Mouse (Mus musculus) fat pad, adult 2 months (tissue): ENCODE results near the gene Pdcd6.
A peak's percentile ranks its signal among the peaks of the same experiment; 100 is the strongest.

ENCODE experiments used
- DNase-seq: peaks from one replicate; pipeline ENCODE4 v3.0.0-alpha.2; 2011; ENCODE audit warnings: low read depth, low spot score; ENCODE audit errors: extremely low read depth

The Pdcd6 gene

DNA sequence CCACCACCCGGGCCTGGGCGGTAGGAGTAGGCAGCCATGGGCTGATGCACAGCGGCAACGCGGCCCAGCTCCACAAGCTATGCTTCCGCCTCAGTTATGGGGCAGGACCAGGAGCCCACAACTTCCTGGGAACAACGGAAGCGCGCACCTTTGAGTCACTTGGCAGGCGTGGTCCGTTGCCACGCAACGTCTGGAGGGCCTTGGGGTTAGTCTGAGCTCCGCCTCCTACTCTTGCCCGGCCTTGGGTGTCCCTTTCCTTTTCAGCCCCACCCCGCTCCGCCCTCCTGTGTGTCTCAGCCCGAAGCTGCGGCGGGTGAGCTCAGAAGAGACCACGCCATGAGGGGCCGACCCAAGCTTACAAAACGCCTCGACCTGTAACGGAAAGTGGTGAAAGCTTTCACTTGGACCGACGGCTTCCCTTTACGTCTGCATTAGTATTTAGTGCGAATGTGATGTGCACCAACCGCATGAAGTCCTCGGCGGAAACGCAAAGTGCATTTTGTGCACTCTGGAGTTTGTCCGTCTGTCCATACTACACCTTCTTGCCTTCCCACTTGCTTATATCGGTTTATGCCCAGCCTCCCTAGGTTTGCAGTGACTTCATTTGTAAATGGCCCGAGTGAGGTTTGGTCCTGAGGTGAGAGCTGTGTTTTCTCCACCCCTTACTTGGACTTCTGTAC, at the start of gene Pdcd6:
Gene Pdcd6 (minus strand): TSS at position 411 of the 680 bp plus-strand sequence.
- DNase-seq = peak; percentile 66

DNA sequence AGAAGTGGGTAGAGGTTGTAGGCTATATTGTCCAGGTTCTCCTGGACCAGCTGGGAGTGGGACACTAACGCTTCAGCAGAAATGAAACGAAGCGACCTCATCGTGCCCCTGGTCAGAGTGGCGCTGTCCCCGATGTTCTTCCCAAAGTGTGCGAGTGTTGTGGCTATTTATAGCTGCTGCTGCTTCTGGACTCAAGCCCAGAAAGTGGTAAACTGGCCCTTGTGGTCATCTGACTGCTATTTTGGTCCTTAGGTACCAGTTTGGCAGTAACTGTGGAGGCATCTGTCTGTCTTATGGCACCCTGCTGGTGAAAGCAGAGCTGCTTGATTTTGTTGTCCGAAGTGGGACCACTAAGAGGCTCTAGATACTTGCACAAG, 46.5 kb upstream of the Pdcd6 start, which contains the start of gene Lrrc14b:
Gene Lrrc14b (minus strand): TSS at position 147 of the 377 bp plus-strand sequence.
- DNase-seq = no peak

DNA sequence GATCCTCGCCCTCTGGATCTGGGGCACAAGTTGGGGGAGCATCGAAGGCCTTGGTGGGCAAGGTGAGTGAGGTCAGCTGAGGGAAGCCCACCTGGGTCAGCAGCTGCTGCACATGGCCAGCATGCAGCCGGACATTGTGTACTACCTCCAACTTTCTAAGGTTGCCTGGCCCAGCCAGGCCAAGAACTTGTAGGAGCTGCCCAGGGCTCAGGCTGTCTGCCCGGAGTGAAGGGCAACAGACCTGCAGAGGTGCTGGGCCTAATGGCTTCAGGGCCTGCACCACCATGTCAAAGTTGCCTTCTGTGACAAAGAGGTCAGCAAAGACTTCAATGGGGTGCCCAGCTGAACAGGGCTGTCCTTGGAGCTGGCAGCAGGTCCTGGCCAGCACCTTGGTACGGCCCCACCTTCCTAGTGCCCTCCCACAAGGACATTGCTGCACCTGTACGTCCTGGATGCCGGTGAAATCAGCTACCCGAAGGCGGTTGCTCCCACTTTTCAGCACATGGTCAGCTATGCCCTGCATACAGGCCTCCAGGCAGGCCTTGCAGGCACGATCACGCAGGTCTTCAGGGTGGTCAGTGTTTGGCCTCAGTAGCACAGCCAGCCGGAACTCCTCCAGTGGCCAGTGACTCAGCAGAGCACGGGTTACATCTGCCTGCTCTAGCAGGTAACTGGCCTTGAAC, 45.9 kb upstream of the Pdcd6 start:
- DNase-seq = no peak

DNA sequence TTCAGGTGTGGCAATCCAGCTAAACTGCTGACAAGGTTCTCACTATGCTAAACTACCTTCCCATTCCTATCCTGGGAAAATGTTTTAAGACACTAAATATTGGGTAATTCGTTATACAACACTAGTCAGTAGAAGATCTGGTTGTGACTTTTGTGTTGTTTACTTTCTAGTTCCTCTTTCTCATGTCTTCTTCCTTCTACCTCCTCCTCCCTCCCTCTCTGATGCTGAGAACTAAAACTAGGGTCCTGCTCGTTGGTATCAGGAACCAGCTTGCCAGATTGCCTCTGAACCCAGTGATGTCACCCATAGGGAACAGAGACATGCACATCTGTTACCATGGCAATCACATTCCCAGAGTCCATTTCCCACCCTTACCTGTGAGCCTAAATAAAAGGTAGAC, 44.8 kb upstream of the Pdcd6 start:
- no peak for DNase-seq

DNA sequence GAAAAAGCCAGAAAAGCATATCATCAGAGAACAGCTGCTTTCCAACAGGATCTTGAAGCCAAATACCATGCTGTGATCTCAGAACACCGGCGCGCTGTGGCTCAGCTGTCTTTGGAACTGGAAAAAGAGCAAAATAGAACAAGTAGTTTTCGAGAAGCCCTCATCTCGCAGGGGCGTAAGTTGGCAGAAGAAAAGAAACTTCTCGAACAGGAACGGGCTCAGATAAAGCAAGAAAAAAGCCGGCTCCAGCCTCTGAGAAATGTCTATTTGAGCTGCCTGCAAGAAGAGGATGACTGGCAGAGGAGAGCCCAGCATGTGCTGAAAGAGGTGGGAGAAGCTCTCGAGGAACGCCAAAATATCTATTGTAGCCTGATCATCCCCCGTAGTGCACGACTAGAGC, 39.1 kb upstream of the Pdcd6 start:
- DNase-seq = no peak

DNA sequence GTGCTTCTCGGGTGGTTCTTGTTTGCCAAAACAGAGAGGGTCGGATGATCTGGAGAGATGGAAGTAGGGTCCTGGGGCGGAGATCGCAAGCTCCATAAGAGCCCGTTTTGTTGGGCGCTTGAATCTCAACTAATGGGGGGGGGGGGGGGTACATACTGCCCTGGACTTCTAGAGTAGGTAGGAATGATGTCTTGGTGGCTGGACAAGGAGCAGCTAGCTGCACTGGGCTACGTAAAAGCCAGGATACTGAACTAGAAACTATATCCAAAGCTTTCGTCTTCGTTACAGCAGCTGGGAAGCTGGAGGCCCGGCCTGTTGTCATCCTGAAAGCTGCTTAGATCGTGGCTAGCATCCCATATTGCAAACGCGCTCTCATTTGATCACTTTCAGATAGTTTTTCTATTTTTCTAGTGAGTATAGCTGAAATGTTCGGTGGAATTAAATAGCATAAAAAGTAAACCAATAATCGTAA, 33.1 kb upstream of the Pdcd6 start:
- DNase-seq = no peak

DNA sequence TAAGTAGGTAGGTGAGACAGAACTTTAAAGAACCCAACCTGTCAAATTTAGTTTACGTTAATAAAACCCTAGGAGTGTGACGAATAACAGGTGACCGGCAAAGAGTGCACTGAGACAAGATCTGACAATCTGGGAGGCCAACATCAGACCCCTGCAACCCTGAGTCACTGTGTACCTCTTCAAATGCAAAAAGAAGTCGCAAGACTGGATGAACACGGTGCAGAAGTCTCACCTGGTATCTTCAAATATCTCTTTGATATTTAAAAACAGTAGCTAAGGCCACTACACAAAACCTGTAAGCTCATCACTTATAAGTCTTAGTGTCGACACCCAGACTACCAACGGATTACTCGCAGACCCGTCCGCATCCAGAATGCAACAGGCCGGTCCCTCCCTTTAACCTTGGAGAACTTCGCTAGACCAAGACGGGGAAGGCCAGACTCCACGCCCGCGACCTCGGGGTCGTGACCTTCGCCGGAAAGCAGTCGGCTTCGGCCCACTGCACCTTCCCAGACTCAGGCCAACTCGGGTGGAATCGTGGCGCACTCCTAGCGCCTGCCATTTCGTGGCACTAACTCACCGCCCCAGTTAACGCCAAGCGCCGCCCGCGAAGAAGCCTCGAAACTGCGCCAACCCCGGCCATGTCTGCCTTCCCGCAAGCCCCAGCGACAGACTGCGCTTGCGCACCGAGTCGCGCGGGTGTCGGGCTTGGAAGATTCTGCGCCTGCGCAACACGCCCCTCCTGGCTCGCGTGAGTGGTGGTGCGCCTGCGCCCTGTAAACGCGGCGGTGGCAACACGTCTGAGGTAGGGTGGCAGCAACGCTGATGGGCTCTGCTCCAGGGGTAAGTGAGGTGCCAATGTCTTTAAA, 32.4 kb upstream of the Pdcd6 start, which contains the start of the genes Sdha and Ccdc127:
Gene Sdha (minus strand): TSS at position 715 of the 869 bp plus-strand sequence.
Gene Ccdc127 (plus strand): TSS at position 744 of the 869 bp plus-strand sequence.
- no peak for DNase-seq

DNA sequence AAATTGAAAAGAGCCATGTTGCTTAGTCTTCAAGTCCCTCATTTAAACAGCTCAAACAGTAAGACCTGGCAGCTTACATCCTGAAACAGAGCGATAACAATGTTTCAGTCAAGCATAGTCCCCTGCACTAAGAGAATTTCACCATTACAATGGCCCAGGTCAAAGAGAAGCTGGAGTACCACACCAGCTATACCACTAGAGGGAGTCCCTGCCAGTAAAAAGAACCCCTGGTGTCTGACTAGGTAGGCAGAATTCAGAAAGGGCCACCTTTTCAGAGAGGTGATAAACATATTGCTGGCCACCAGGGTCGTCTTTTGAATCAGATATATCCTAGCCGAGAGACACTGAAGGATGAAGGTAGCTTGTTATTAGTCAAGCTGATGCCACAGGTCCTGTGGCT, 23.7 kb upstream of the Pdcd6 start:
- DNase-seq = no peak

DNA sequence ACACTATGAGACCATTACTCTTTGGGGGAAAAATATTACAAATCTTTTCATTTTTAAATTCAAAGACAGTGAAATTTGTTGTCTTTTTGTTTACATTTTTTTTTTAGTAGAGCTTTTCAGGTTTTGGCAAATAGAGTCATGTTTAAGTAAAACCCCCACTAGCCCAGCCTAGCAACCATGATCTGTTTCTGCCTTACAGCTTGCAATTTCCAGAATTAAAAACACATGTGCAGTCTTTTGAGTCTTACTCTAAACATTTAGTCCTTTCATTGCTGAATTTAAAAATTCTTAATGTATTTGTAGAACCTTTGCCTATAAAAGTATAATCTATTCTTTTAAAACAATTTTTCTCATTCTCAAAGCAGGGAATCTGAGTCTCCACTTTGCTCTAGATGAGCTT, 11.9 kb upstream of the Pdcd6 start:
- no peak for DNase-seq

DNA sequence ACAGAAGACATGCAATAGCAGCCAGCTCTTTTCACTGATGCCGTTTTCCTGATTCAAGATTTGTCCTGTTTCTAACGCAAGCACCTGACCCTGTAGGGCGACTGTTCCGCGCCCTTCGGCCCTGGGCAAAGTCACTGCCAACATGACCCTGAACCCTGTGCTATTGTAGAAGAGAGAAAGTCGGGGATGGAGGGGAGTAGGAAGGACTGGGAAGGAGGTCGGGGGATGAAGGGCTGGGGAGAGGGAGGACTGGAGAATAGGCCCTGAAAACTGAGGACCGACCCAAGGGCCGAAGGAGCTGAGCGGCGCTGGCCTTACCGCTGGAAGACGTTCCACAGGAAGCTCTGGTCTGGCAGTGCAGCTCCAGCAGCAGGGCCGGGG, 601 bp downstream of the Pdcd6 start:
- no peak for DNase-seq

DNA sequence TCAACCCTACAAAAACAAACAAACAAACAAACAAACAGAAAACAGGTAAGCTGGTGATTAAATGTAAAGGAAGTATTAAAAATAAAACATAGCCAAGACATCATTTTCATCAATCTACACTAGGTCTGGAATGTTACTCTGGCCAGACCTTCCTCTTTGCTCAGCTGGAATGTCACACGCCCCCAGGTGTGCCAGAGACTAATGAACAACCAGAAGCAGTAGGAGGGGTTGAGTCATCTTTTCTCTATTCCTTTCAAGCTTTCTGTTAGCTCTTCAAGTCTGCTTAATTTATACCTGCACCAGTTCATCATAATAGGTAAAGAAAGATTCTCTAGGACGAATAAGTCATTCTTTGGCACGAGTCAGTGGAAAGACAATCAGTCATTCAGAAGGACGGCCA, 994 bp downstream of the Pdcd6 start:
- no peak for DNase-seq

DNA sequence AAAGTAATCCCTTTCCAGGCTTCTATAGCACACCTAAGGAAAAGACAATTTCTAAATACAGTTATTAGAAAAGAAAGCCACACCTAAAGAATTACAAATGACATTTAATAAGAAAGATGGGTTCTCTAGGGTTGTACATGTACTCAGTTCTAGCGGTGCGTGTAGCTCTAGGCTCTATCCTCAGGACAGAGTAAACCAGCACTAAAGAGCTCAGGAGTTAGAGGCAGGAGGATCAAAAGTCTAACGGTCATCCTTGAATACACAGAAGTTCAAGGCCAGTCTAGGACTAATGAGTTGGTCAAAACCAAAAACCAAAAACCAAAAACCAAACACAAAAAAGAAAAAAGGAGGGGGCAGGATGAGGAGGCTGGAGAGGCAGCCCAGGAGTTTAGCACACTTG, 2.8 kb downstream of the Pdcd6 start:
- DNase-seq = no peak

DNA sequence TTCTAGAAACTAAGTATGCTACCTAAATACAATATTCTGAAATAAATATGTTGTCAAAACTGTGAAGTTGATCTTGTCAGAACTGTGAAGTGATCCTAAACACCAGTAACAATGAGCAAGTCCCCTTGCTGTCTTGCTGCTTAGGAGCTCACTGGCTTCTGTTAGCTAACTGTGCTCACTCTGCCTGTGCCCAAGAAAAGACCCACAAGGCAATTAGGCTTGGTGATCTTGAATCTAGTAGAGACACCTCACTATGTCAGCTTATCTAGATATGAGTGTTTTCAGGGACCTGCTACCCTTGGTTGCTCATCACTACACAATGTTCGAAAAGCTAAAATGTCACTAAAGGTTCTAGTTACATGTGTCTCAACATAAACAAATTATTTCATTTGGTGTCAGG, 11.6 kb downstream of the Pdcd6 start:
- no peak for DNase-seq

DNA sequence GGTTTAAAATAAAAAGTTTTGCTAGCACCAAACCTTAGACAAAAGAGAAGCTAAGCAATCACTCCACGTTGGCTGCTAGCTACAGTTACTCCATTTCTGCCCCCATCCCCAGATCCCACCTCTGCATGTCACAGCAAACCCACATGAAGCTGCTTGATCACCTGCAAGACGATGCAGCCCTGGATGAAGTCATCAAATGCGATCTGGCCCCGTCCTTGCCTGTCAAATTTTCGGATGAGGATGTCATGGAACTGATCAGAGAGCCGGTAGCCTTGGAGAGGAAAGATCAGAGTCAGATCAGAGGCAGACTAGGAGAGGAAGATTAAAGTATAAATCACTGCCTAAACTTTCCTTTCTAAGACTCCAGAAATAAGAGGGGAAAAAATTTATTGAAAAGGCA, 12.0 kb downstream of the Pdcd6 start:
- no peak for DNase-seq

DNA sequence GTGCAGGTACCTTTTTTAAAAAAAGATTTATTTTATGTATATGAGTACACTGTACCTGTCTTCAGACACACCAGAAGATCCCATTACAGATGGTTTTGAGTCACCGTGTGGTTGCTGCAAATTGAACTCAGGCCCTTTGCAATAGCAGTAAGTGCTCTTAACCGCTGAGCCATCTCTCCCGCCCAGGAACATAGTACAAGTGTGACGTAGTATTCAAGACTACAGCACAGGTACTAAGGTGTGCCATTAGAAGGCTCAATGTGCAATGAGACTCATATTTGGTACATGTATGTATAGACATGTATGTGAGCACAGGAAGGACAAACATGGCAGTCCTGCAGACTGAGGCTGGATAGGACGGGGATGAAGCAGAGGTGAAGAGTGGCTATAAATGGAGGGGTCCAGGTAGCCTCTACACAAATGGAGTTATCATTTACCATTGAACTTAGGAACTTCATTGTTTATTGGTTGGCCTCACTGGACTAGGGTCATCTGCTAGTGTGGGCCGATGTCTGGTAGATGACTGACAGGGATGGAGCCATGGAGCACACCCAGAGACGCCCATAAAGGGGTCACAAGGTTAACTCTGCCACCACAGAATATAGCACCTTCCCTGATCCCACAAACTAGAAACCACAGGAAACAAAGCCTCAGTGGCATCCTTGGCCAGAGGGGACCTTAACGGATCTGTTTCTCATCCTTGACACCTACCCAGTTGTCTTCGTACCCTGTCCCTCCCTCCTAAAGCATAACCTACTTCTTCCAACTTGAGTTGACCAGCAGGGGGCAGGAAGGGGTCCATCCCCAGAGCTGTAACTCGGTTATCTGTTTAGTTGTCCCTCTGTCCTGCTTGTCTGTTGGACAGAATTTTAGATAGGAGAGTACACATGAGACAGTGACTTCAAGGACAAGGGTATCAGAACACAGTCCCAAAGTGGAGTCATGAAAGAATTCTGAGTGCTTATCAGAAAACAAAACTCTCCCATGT, 15.0 kb downstream of the Pdcd6 start:
- DNase-seq = no peak

DNA sequence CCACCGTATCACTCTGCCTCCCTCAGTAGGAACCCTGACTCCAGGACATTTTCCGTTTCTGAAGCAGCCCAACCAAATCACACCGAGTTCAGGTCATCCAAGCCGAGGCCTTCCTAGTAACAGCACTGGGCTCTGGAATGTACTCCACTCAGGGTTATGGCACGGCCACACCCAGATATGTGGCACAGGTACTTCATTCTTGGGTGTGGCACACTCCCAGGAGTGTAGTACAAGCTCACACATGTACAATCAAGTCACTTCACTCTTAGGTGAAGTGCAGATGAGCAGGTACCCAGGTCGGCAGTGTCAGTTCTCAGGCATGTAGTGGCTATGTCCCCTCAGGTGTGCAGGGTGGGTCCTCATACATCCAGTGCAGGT, 15.8 kb downstream of the Pdcd6 start:
- no peak for DNase-seq

DNA sequence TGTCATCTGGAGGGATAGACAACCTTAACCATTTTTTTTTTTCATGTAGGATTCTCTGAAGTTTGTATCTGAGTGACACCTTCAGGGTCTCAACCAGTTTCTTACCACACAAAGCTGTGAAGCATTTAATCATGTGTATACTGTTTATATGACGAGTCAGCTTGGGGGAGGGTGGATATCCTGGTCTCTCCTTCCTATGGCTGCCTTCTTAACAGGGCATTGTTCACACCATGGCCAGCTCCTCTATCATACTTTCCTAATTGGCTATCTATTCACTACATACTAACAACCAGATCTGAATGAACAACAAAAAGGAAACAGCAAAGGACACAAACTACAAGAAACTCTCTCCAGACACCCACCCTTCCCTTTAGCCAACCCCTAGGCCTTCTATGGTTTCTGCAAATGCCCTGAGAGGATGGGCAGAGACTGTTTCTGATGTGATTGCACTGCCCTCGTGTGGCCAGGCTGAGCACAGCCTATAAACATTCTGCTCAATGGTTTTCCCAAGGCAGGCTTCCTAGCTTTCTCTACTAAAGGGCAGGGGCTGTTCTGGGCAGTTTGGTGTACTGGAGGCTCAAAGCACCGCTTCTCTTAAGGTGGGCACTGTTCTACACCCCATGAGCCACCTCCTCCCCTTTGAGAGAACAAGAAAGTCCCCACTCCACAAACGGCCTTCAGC, 16.3 kb downstream of the Pdcd6 start:
- no peak for DNase-seq

DNA sequence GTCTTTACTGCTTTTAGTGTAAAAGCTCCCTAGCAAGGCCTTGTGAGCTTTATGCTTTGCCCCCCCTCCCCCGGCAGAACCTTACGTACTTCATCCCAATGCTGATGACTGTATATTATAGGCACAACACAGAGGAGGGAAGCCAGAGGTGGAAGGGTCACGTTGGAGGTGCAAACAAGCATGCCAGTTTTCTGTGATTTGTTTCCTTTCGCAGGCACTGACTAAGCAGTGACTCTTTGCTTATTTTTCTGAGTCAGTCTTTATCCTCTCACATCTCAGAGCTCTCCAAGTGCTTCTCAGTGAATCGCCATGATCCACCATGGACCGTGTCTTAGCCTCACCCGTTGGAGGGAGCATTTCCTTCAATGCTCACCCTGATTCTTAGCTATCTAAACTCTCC, 21.0 kb downstream of the Pdcd6 start:
- DNase-seq = no peak

DNA sequence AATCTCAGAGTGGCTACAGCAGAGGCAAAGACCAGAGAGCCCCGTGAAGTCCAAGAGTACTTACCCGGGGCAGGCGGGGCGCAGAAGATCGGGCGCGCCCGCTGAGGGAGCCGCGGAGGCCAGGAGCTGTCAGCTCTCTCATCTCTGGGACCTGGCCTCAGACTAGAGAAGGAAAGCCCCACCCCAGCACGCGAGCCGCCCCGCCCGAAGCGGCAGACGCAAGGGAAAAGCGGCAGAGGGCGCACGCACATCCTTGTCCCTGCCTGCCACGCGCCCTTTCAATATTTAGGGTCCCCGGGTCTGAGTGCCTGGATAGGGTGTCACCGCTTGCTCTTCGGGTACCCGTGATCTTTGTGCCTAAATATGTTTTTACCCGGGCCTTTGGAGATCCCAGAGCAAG, 25.2 kb downstream of the Pdcd6 start, which contains the start of gene Ahrr:
Gene Ahrr (minus strand): TSS at position 165 of the 400 bp plus-strand sequence.
- no peak for DNase-seq

DNA sequence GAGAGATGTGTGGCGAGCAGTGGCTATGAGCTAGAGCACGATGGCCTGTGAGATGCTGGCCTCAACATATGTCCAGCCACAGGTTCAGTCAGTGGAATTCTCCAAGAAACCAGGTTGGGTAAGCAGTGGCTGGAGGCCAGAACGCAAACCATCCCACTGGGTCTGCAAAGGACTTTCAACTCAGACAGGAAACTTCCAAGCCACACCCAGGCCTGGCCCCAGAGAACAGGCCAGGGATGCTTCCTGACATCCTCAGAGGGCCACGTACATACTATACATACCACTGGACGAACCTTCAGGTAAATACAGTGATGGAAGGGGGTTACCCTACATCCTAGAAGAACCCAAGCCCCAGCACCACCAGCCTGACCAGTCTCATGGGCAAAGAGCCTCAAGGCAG, 27.7 kb downstream of the Pdcd6 start:
- DNase-seq = no peak
